Mouse (Mus musculus) megakaryocyte, embryonic 14.5 days (primary cell): ENCODE results near the gene Deup1.

Experiments used
- FLI1 ChIP-seq: IDR thresholded peaks from 2 replicates; pipeline ENCODE4 v1.6.1; 2012; ENCODE audit warnings: low read length, inconsistent platforms, mixed read lengths
- GATA1 ChIP-seq: IDR thresholded peaks from 3 replicates; pipeline ENCODE4 v1.6.1; 2012; ENCODE audit warnings: mixed read lengths, low read length, inconsistent platforms, borderline replicate concordance

- TF ChIP-seq GATA1: no peak
- TF ChIP-seq FLI1: no peak
Observed at GRCm38 (mm10) chr9:15517979-15518378, 109.8 kb downstream of the Deup1 start.
